Mouse (Mus musculus) layer of hippocampus, postnatal 25 days (tissue): ENCODE results near the gene Rnh1. TPM values are rescaled to one million over a fixed set of nuclear protein-coding genes. Genes with fewer than 3 reads are reported as not detected.

Experiments
- DNase-seq, 2 experiments: peaks; one replicate each; pipeline ENCODE4 v3.0.0; 2022; ENCODE audit warnings: mixed read lengths in 2 of 2, low spot score in 1 of 2; ENCODE audit errors: extremely low spot score in 1 of 2
- microRNA-seq, 2 experiments: library from miRNA; unstranded; fragments of <30 nt; microRNA quantifications; one replicate each; pipeline ENCODE4 v1.2.0; 2021
- total RNA-seq, 2 experiments: library from RNA; stranded (reverse); gene quantifications; 2 replicates each; pipeline ENCODE4 v1.2.3; 2021

Gene Rnh1
- total RNA-seq, 2 experiments from 2014 or later = 32.5 to 36.5 TPM

DNA sequence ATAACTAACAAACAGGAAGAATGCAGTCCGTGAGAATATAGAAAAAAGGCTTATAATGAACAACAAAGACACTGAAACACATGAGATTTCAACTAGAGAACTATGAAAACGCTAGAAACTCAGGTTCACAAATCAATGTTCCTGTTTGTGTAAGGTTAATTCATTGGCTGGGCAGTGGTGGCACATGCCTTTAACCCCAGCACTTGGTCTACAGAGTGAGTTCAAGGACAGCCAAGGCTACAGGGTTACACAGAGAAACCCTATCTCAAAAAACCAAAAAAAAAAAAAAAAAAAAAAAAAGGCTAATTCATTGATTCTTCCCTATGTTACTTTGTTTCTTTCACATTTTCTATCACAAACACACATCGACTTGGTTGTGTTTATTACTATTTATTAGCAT lies 52.1 kb downstream of the Rnh1 start:
- DNase-seq = no peak

GRCm38 (mm10) chr7:141119487-141119886 lies 53.2 kb downstream of the Rnh1 start:
- no peak for DNase-seq

GRCm38 (mm10) chr7:141117636-141118035 lies 55.0 kb downstream of the Rnh1 start, which contains the start of gene Ano9:
Ano9 (minus strand) TSS chr7:141117806.
- DNase-seq = no peak

GRCm38 (mm10) chr7:141115874-141116273 lies 56.8 kb downstream of the Rnh1 start:
- no peak for DNase-seq

Small RNA genes lying within 50 kb of the gene (microRNA-seq; reads per million reads assigned to microRNA genes)
- 84.2 to 96.0 reads per million in 2 experiments for gene Mir210

Other genes starting within 250 kb of the Rnh1 start
- 1 to 10 TPM; 4.0 to 7.1 TPM for gene Pgghg, start 231.5 kb downstream of the Rnh1 start, total RNA-seq
- gene Ifitm5, start 222.6 kb downstream of the Rnh1 start, total RNA-seq = not detected
- not detected for gene Gm45717, start 216.9 kb downstream of the Rnh1 start, total RNA-seq
- 10 to 100 TPM in 1 of 2 experiments, 1 to 10 TPM in 1; 9.7 to 13.4 TPM for gene Ifitm2, start 216.9 kb downstream of the Rnh1 start, total RNA-seq
- gene Ifitm1, start 205.6 kb downstream of the Rnh1 start, total RNA-seq = 1 to 10 TPM; 1.3 to 1.5 TPM
- gene Ifitm3, start 162.1 kb downstream of the Rnh1 start, total RNA-seq = 10 to 100 TPM; 11.9 to 13.8 TPM
- not detected for gene Ifitm6, start 154.9 kb downstream of the Rnh1 start, total RNA-seq
- not detected for gene Gm17387, start 143.7 kb downstream of the Rnh1 start, total RNA-seq
- 10 to 100 TPM; 80.7 to 96.2 TPM for gene B4galnt4, start 111.8 kb downstream of the Rnh1 start, total RNA-seq
- not detected for gene Pkp3, start 94.6 kb downstream of the Rnh1 start, total RNA-seq
- 1 to 10 TPM; 1.9 to 3.2 TPM for gene Sigirr, start 72.3 kb downstream of the Rnh1 start, total RNA-seq
- not detected for gene Ano9, start 55.1 kb downstream of the Rnh1 start, total RNA-seq
- 10 to 100 TPM; 58.7 to 61.1 TPM for gene Ptdss2, start 50.5 kb downstream of the Rnh1 start, total RNA-seq
- 100 to 1,000 TPM; 193 to 235 TPM for gene Hras, start 21.1 kb upstream of the Rnh1 start, total RNA-seq
- gene Lrrc56, start 21.3 kb upstream of the Rnh1 start, total RNA-seq = 1 to 10 TPM; 4.5 to 6.1 TPM
- gene Lmntd2, start 41.2 kb upstream of the Rnh1 start, total RNA-seq = not detected
- under 1 TPM; 0.64 to 0.80 TPM for gene Rassf7, start 43.0 kb upstream of the Rnh1 start, total RNA-seq
- gene Phrf1, start 55.9 kb upstream of the Rnh1 start, total RNA-seq = 10 to 100 TPM; 67.1 to 71.1 TPM
- gene Irf7, start 93.6 kb upstream of the Rnh1 start, total RNA-seq = 1 to 10 TPM in 1 of 2 experiments, under 1 TPM in 1; 0.91 to 1.9 TPM
- gene Cdhr5, start 103.9 kb upstream of the Rnh1 start, total RNA-seq = not detected
- gene Sct, start 106.3 kb upstream of the Rnh1 start, total RNA-seq = not detected
- under 1 TPM in 1 of 2 experiments, not detected in 1; 0.12 TPM for gene Drd4, start 119.1 kb upstream of the Rnh1 start, total RNA-seq
- 10 to 100 TPM; 91.3 to 92.6 TPM for gene Deaf1, start 154.8 kb upstream of the Rnh1 start, total RNA-seq
- 10 to 100 TPM; 28.8 to 39.3 TPM for gene Tmem80, start 154.9 kb upstream of the Rnh1 start, total RNA-seq
- gene Eps8l2, start 166.0 kb upstream of the Rnh1 start, total RNA-seq = 1 to 10 TPM; 4.7 to 6.2 TPM
- 100 to 1,000 TPM; 125 to 154 TPM for gene Taldo1, start 219.3 kb upstream of the Rnh1 start, total RNA-seq
- 10 to 100 TPM; 42.4 to 49.2 TPM for gene Gatd1, start 241.3 kb upstream of the Rnh1 start, total RNA-seq